Mouse (Mus musculus) myocyte (in vitro differentiated cells): ENCODE measurements around the gene Ntpcr. TPM values are rescaled to one million over a fixed set of nuclear protein-coding genes. Genes with fewer than 3 reads are reported as not detected.

ENCODE experiments used
- H3K27me3 ChIP-seq: one replicate; pipeline ENCODE4 v1.6.1; 2011; ENCODE audit not compliant: control insufficient read depth, insufficient read depth, insufficient read length
- H3K36me3 ChIP-seq: one replicate; pipeline ENCODE4 v1.6.1; 2011; ENCODE audit not compliant: control insufficient read depth, insufficient read depth
- H3K4me2 ChIP-seq: one replicate; pipeline ENCODE4 v1.6.1; 2011; ENCODE audit warnings: low read depth, control low read depth
- H3K4me3 ChIP-seq: one replicate; pipeline ENCODE4 v1.5.1; 2011; ENCODE audit warnings: mild to moderate bottlenecking, control low read depth, moderate library complexity
- H3K79me2 ChIP-seq: one replicate; pipeline ENCODE4 v1.6.1; 2011; ENCODE audit not compliant: control insufficient read depth, insufficient read depth
- H3ac ChIP-seq: one replicate; pipeline ENCODE4 v1.6.1; 2011; ENCODE audit not compliant: control insufficient read depth, insufficient read length
- CEBPB ChIP-seq: IDR thresholded peaks from 2 replicates; pipeline ENCODE4 v1.6.1; 2011; ENCODE audit warnings: mild to moderate bottlenecking, moderate library complexity; ENCODE audit not compliant: poor library complexity, insufficient read depth, severe bottlenecking
- E2F4 ChIP-seq: IDR thresholded peaks from one replicate; pipeline ENCODE4 v1.6.1; 2011; ENCODE audit warnings: mild to moderate bottlenecking, control low read depth, moderate library complexity; ENCODE audit not compliant: insufficient read depth
- MAX ChIP-seq: IDR thresholded peaks from one replicate; pipeline ENCODE4 v1.6.1; 2011; ENCODE audit warnings: low read depth, mild to moderate bottlenecking, control low read depth
- MYOD1 ChIP-seq, 3 experiments: IDR thresholded peaks; one replicate each; pipeline ENCODE4 v1.6.1; 2011; ENCODE audit warnings: control low read depth in 2 of 3, low read depth in 2 of 3, mild to moderate bottlenecking in 2 of 3, moderate library complexity in 1 of 3; ENCODE audit not compliant: insufficient read length in 2 of 3, control insufficient read depth in 1 of 3
- MYOG ChIP-seq, 3 experiments: IDR thresholded peaks; one replicate each; pipeline ENCODE4 v1.6.1; 2011; ENCODE audit warnings: control low read depth in 2 of 3, low read depth in 2 of 3, mild to moderate bottlenecking in 2 of 3; ENCODE audit not compliant: insufficient read length in 2 of 3, control insufficient read depth in 1 of 3, insufficient read depth in 1 of 3
- POLR2A ChIP-seq: IDR thresholded peaks from one replicate; pipeline ENCODE4 v1.6.1; 2011; ENCODE audit warnings: low read depth, mild to moderate bottlenecking, control low read depth, moderate library complexity; ENCODE audit not compliant: insufficient read length
- POLR2AphosphoS2 ChIP-seq: IDR thresholded peaks from one replicate; pipeline ENCODE4 v1.6.1; 2011; ENCODE audit warnings: low read depth, control low read depth; ENCODE audit not compliant: insufficient read length
- REST ChIP-seq: IDR thresholded peaks from one replicate; pipeline ENCODE4 v1.6.1; 2011; ENCODE audit warnings: mild to moderate bottlenecking, control low read depth, moderate library complexity; ENCODE audit not compliant: insufficient read depth, insufficient read length
- SRF ChIP-seq: IDR thresholded peaks from one replicate; pipeline ENCODE4 v1.6.1; 2011; ENCODE audit warnings: low read depth; ENCODE audit not compliant: control insufficient read depth, insufficient read length
- TCF12 ChIP-seq: IDR thresholded peaks from one replicate; pipeline ENCODE4 v1.6.1; 2011; ENCODE audit warnings: mild to moderate bottlenecking, control low read depth; ENCODE audit not compliant: poor library complexity, insufficient read depth, severe bottlenecking
- TCF3 ChIP-seq: IDR thresholded peaks from one replicate; pipeline ENCODE4 v1.6.1; 2011; ENCODE audit warnings: low read depth, control low read depth; ENCODE audit not compliant: insufficient read length
- USF1 ChIP-seq: IDR thresholded peaks from one replicate; pipeline ENCODE4 v1.6.1; 2011; ENCODE audit warnings: low read depth, mild to moderate bottlenecking, control low read depth, moderate library complexity
- polyA plus RNA-seq: library from polyadenylated mRNA; unstranded; fragments of >200 nt; fragmentation: generic; extraction: Trizol; gene quantifications from one replicate; pipeline ENCODE4 v1.2.1, GENCODE M21; 2012; ENCODE audit warnings: missing spikeins

Gene Ntpcr
- polyA plus RNA-seq: 10.9 TPM

- no peak within 1 kb of the TSS for H3K4me3 ChIP-seq
- no peak for TF ChIP-seq MYOD1 (IDR thresholded peaks at IDR 0.05; ENCODE audit: control insufficient read depth in 1 of 3, insufficient read length in 2 of 3, low read depth in 2 of 3)
- no peak for TF ChIP-seq POLR2AphosphoS2
- TF ChIP-seq TCF12: no peak
- no peak for TF ChIP-seq SRF
- TF ChIP-seq REST: no peak
- TF ChIP-seq USF1: no peak
- TF ChIP-seq MAX: no peak
- TF ChIP-seq CEBPB: no peak
- no peak for TF ChIP-seq POLR2A
- no peak for TF ChIP-seq TCF3
- no peak for TF ChIP-seq E2F4
- no peak for TF ChIP-seq MYOG (IDR thresholded peaks at IDR 0.05; ENCODE audit: control insufficient read depth in 1 of 3, insufficient read depth in 1 of 3, insufficient read length in 2 of 3, low read depth in 2 of 3)
These were observed at the start of gene Ntpcr for GRCm38 (mm10) chr8:125729746-125730145. Gene Ntpcr (plus strand): TSS chr8:125729963.

GRCm38 (mm10) chr8:125680851-125681408, 48.8 kb upstream of the Ntpcr start:
- Histone ChIP-seq H3K79me2 (no peaks in the 10 kb centered on the region), H3K4me3 (no peak overlapping the region), H3K27me3 (no peaks in the 10 kb centered on the region), H3K4me2 (peak overlapping the region; percentile 15), H3ac (no peak overlapping the region), H3K36me3 (no peaks in the 10 kb centered on the region)
- no peak for TF ChIP-seq USF1
- no peak for TF ChIP-seq TCF3
- TF ChIP-seq POLR2A: no peak
- TF ChIP-seq TCF12: no peak
- TF ChIP-seq REST: no peak
- no peak for TF ChIP-seq MYOD1 (IDR thresholded peaks at IDR 0.05; ENCODE audit: control insufficient read depth in 1 of 3, insufficient read length in 2 of 3, low read depth in 2 of 3)
- no peak for TF ChIP-seq E2F4
- TF ChIP-seq SRF: no peak
- no peak for TF ChIP-seq CEBPB
- no peak for TF ChIP-seq MYOG (IDR thresholded peaks at IDR 0.05; ENCODE audit: control insufficient read depth in 1 of 3, insufficient read depth in 1 of 3, insufficient read length in 2 of 3, low read depth in 2 of 3)
- TF ChIP-seq POLR2AphosphoS2: no peak
- TF ChIP-seq MAX: no peak

More at GRCm38 (mm10) chr8:125729746-125730145, at the start of gene Ntpcr:
- no peaks in the 10 kb centered on the region for H3K27me3 ChIP-seq
- no peak within 1 kb of the TSS for H3ac ChIP-seq
- H3K79me2 ChIP-seq: no peaks in the 10 kb centered on the region
- no peak within 1 kb of the TSS for H3K4me2 ChIP-seq
- no peaks in the 10 kb centered on the region for H3K36me3 ChIP-seq

DNA sequence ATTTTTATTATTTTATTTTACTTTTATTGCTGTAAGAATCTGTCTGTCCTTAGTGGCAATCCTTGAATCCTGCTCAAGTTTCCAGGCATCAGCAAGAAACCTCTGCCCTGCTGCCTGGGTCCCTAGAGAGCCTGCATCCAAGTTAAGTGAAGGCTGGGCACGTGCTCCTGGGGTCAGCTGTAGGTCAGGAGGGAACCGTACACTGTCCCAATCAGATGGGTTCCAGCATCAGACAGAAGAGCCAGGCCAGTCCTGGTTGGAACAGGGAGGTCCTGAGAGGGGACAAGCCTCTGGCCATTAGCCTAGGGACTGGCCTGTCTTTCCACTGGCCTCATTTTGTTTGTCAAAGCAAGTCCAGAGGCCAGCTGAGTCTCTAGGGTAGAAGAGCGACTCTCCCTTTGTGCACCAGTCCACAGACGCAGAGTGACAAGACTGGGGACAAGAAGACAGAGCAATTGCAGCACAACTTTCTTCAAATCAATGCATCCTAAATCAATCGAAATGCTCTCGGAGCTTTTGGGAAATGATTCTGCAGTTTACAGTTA, 44.5 kb upstream of the Ntpcr start:
- no peaks in the 10 kb centered on the region for H3K79me2 ChIP-seq
- H3ac ChIP-seq: no peak overlapping the region
- TF ChIP-seq TCF12: no peak
- TF ChIP-seq MYOD1 (IDR thresholded peaks at IDR 0.05; ENCODE audit: control insufficient read depth in 1 of 3, insufficient read length in 2 of 3, low read depth in 2 of 3): no peak
- no peak for TF ChIP-seq POLR2A
- TF ChIP-seq E2F4: no peak
- TF ChIP-seq MAX: no peak
- TF ChIP-seq MYOG (IDR thresholded peaks at IDR 0.05; ENCODE audit: control insufficient read depth in 1 of 3, insufficient read depth in 1 of 3, insufficient read length in 2 of 3, low read depth in 2 of 3): no peak
- no peak for TF ChIP-seq USF1
- no peak for TF ChIP-seq SRF
- H3K4me3 ChIP-seq: no peak overlapping the region
- no peaks in the 10 kb centered on the region for H3K36me3 ChIP-seq
- H3K27me3 ChIP-seq: no peaks in the 10 kb centered on the region
- no peak overlapping the region for H3K4me2 ChIP-seq

- no peak overlapping the region for H3K4me3 ChIP-seq
- no peaks in the 10 kb centered on the region for H3K36me3 ChIP-seq
- no peaks in the 10 kb centered on the region for H3K79me2 ChIP-seq
- H3ac ChIP-seq: no peak overlapping the region
- TF ChIP-seq SRF: no peak
- TF ChIP-seq MYOD1 (IDR thresholded peaks at IDR 0.05; ENCODE audit: control insufficient read depth in 1 of 3, insufficient read length in 2 of 3, low read depth in 2 of 3): no peak
- TF ChIP-seq USF1: no peak
- no peak for TF ChIP-seq MYOG (IDR thresholded peaks at IDR 0.05; ENCODE audit: control insufficient read depth in 1 of 3, insufficient read depth in 1 of 3, insufficient read length in 2 of 3, low read depth in 2 of 3)
- TF ChIP-seq TCF3: no peak
- TF ChIP-seq REST: no peak
- no peak for TF ChIP-seq MAX
- no peak for TF ChIP-seq POLR2A
- no peak for TF ChIP-seq CEBPB
- no peak for TF ChIP-seq POLR2AphosphoS2
- no peak for TF ChIP-seq TCF12
- no peak for TF ChIP-seq E2F4
- no peaks in the 10 kb centered on the region for H3K27me3 ChIP-seq
- H3K4me2 ChIP-seq: no peak overlapping the region
These were observed 43.4 kb upstream of the Ntpcr start for GRCm38 (mm10) chr8:125686221-125686865.
